Mouse (Mus musculus) liver, embryonic 14.5 days (tissue): Measurements from ENCODE around the gene Cox10.

Source experiments
- CTCF ChIP-seq: IDR thresholded peaks from 2 replicates; pipeline ENCODE4 v1.5.1; 2016; ENCODE audit warnings: antibody characterized with exemption, low read depth, control low read depth
- EP300 ChIP-seq: IDR thresholded peaks from 2 replicates; pipeline ENCODE4 v1.6.1; 2016; ENCODE audit warnings: antibody characterized with exemption, low read depth

- TF ChIP-seq CTCF, result no peak
- TF ChIP-seq EP300, result no peak
Observed at GRCm38 (mm10) chr11:63969205-63969910, 109.9 kb downstream of the Cox10 start.
